Mouse (Mus musculus): ENCODE measurements around the gene Tex11.
"Not testable (repeated sequence)": the region's sequence is repeated elsewhere in the genome, so short reads cannot be mapped to it uniquely, and the experiment has no call there.

Tex11 gene

GRCm38 (mm10) chrX:101059541-101059940 is at the start of gene Tex11:
Gene Tex11, minus strand, starts transcription at chrX:101059667.
- DNase-seq (ENCODE audit: low read depth in 2 of 2, low spot score in 2 of 2) = no peak

DNA sequence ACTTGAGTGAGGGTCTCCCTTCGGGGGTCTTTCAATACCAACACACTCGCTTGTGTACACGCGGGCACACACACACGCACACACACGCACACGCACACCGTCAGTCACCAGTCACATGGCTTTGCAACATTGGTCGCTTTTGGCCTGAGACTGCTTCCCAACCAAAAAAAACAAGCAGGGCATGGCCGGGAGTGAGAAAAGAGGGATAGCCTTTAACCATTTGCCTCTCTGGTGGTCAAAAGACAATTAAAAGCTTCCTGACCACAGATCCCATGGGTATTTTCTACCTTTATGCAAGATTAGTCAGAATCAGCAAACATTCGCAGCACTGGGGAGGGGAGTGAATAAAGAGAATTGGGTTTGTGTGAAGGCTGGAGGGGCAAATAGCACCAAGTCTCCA is 26.5 kb upstream of the Tex11 start, which contains the start of gene Slc7a3:
Slc7a3 (minus strand) TSS at position 101 of the 400 bp plus-strand sequence.
- DNase-seq (ENCODE audit: low read depth in 2 of 2, low spot score in 2 of 2) = no peak

DNA sequence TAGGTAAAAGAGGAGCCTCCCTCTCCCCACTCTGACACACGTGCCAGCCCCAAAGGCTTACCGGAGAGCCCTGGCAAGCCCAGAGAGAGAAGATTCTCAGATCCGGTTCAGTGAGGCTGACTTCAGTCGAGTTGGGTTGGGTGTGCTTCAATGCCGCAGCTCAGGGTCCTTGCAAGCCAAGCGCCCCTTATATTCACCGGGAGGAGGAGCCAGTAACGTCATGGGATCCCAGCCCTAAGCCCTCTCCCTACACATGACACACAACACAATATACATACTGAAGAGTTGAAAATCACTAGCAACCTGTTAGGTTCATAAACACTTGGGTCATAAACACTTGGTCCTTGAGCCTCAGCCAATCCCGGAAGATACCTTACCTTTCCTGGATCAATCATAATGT is 25.7 kb upstream of the Tex11 start:
- DNase-seq (ENCODE audit: low read depth in 2 of 2, low spot score in 2 of 2) = not testable (repeated sequence)

DNA sequence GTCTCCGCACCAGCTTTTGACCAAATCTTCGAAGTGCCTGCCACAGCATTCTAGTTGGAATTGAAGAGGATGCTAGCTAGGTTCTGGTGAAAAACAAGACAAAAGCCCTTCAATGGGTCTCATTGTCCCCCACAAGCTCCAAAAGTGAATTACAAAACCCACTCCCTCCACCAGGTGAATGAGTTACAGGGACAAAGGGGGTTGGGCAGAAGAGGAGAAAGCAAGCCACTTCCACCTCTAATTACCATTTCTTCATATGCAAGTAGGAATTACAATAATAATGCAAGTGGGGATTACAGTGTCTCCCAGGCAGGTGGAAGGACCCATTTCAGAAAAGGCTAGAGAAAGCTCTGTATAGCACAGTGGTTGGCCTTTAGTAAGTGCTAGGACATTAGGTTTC is 24.7 kb upstream of the Tex11 start:
- no peak for DNase-seq (ENCODE audit: low read depth in 2 of 2, low spot score in 2 of 2)

- DNase-seq (ENCODE audit: low read depth in 2 of 2, low spot score in 2 of 2) = no peak
Observed at GRCm38 (mm10) chrX:101065245-101065644, 5.8 kb upstream of the Tex11 start.

DNA sequence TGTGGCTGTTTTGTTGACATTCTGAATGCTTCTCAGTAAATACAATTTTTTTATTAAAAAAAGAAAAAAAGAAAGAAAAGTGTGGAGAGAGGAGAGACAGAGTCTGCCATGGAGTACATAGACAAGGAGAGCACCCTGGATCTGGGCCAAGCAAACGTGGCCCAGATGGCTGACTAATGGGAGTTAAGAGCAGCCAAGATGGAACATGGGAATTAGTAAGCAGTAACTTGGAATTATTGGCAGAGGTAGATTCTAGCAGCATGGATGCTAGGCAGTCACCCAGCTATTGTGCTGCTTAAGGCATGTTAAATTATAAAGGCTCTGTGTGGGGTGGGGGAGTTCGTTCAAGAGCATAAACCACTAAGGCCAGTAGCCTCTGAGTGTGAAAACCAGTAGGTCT is 4.0 kb upstream of the Tex11 start:
- no peak for DNase-seq (ENCODE audit: low read depth in 2 of 2, low spot score in 2 of 2)

DNA sequence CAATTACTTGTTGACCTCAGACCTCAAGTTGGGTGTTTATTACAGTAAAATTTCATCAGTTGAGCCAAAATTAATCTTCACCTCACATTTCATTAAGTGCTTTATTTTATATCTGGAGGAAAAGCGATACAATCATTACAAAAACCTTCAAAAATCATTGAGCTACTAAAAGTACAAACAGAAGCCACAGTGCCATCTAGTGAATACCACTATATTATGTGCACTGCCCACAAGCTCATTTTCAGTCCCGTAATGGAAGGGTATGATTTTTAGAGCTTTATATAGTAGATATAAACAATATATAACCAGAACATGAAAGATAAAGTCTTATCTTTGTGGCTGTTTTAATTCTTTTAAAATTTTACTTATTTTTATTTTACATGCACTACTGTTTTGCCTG is 115.8 kb downstream of the Tex11 start:
- DNase-seq (ENCODE audit: low read depth in 2 of 2, low spot score in 2 of 2) = no peak

GRCm38 (mm10) chrX:100839211-100839610 is 220.3 kb downstream of the Tex11 start:
- DNase-seq (ENCODE audit: low read depth in 2 of 2, low spot score in 2 of 2) = no peak

DNA sequence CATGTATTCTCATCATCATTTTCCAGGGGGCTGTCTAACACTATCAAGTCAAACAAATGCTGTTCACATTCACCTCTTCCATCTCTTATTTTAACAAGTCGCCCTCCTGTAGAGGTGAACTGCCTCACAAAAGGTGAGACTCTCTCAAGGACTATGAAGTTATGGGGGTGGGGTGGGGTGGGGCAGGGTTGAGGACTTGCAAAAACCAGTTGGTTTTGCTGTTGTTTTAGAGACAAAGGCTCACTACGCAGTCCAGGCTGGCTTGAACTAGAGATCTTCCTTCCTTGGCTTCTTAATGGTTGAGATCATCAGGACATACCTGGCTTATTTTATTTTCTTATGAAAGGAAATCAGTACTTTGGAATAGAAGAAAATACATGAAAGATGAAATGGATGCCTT is 226.7 kb downstream of the Tex11 start:
- DNase-seq (ENCODE audit: low read depth in 2 of 2, low spot score in 2 of 2) = no peak

- no peak for DNase-seq (ENCODE audit: low read depth in 2 of 2, low spot score in 2 of 2)
Observed at GRCm38 (mm10) chrX:100825557-100825956, 233.9 kb downstream of the Tex11 start.

DNA sequence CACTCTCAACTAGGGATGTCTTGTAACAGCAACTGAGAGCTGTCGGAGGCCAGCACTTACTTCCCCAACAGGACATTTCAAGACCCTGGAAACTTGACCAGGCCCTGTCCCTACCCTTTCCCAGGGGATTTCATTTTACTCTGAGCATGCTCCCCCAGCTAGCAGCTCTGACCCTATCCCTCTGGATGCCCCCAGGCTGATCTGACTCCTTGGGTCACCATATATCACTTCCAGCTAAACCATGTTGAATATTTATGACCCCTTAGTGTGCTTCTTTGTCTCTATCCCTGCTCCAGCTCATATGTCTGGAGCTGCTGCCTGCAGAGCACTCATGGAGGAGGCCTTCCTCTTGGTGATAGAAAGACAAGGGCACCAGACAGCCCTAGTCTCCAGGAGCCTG is 238.3 kb downstream of the Tex11 start:
- DNase-seq (ENCODE audit: low read depth in 2 of 2, low spot score in 2 of 2) = no peak

GRCm38 (mm10) chrX:100818681-100819080 is 240.8 kb downstream of the Tex11 start:
- no peak for DNase-seq (ENCODE audit: low read depth in 2 of 2, low spot score in 2 of 2)

DNA sequence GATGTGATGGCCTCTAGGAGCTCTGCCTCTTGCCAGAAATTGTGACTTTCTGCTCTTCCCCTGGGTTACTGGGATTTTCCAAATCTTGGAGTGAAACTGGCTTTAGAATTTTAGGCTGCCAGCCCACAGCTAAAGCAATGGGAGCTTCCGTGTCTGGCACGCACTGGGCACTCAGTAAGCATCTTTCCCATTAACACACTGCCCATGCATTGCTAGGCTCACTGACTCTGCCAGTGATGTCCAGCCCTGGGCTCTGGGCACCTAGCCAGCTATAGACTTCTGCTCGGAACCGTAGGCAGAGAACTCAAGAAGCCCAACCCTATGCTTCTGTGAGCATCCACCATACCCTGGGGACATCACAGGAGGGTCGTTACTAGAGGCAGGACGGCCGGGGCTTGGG is 243.7 kb downstream of the Tex11 start:
- no peak for DNase-seq (ENCODE audit: low read depth in 2 of 2, low spot score in 2 of 2)

DNA sequence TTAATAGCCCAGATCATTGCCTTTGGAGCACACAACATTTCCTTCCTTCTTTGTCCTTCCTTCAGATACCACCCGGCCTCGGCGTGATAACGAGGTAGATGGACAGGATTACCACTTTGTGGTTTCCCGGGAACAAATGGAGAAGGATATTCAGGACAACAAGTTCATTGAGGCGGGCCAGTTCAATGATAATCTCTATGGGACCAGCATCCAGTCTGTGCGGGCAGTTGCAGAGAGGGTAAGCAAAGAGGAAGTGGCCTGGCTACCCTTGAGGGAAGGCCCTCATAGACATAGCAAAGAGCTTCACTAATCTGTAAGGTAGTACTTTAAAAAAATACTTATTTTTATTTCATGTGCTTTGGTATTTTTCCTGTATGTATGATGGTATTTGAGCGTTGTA is 245.3 kb downstream of the Tex11 start:
- no peak for DNase-seq (ENCODE audit: low read depth in 2 of 2, low spot score in 2 of 2)

DNA sequence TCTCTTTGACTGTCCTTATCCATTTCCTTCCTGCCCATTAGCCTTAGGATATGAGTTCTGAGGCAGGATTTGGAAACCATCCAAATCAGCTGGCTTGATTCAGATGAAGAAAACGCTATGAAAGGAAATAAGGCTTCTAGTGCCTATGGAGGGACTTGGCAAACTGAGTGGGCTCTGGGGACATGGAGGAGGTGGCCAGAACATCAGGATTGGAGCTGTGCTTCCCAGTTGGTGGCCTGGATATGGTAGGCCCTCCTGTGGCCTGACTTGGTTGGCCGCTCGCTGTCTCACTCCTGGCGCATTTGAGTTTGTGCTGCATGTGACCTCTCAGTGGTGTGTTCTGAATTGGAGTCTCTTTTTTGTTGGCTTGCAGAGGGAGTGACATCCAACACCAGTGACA is 248.3 kb downstream of the Tex11 start:
- DNase-seq (ENCODE audit: low read depth in 2 of 2, low spot score in 2 of 2) = no peak

- no peak for DNase-seq (ENCODE audit: low read depth in 2 of 2, low spot score in 2 of 2)
Observed at GRCm38 (mm10) chrX:100802034-100802433, 257.4 kb downstream of the Tex11 start.

- DNase-seq (ENCODE audit: low read depth in 2 of 2, low spot score in 2 of 2) = no peak
Observed at GRCm38 (mm10) chrX:100800643-100801042, 258.8 kb downstream of the Tex11 start.

- no peak for DNase-seq (ENCODE audit: low read depth in 2 of 2, low spot score in 2 of 2)
Observed at GRCm38 (mm10) chrX:100797851-100798527, 261.5 kb downstream of the Tex11 start.

- no peak for DNase-seq (ENCODE audit: low read depth in 2 of 2, low spot score in 2 of 2)
Observed at GRCm38 (mm10) chrX:100797370-100797769, 262.1 kb downstream of the Tex11 start.

GRCm38 (mm10) chrX:100796741-100797090 is 262.8 kb downstream of the Tex11 start:
- no peak for DNase-seq (ENCODE audit: low read depth in 2 of 2, low spot score in 2 of 2)

GRCm38 (mm10) chrX:100796041-100796740 is 263.3 kb downstream of the Tex11 start:
- no peak for DNase-seq (ENCODE audit: low read depth in 2 of 2, low spot score in 2 of 2)

DNA sequence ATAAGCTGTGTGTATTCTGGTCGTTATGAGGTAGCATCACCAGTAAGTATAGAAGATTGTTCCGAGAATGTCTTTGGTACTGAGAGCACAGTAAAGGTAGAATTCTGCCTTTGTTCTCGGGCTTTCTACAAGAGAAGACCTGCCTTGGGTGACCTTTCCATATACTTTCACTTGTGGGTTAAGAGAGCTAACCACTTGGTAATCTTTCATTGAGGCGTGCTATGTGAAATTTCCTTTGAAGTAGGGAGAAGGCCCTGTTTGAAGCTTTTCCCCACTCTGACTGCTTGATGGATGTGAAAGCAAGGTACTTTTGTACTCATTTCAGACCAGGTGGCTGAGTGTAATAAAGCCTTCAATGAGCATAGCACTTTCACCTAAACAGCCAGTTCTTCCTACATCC is 270.1 kb downstream of the Tex11 start:
- peak in 1 of 2 experiments; percentile 20 for DNase-seq (ENCODE audit: low read depth in 2 of 2, low spot score in 2 of 2)

Data from CD8-positive naive resting alpha-beta T cell, adult 2 months (primary cell).